In the genomic region with DNA sequence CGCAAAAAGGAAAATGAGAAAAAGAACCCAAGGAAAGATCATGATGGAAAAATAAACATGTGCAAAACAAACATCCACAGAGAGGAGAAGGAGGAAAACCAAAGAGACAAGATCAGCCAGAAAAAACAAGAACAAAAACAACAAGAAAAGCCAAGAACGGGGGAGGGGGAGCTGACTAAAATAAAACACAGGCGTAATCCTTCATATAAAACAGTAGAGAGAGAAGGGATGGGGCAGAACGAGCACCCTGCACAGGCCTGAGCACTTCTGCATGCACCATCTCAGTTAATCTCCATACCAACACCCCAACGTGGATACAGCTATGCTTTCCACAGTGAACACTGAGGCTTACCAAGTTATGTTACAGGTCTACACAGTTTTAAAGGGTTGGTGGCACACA, we compare ENCODE assay signal across 19 mouse cellular contexts. TPM values are rescaled to one million over a fixed set of nuclear protein-coding genes. Genes with fewer than 3 reads are reported as not detected.
A peak's percentile ranks its signal among the peaks of the same experiment; 100 is the strongest.
DNase-seq lines count a peak whose midpoint lies in the region; ATAC-seq and TF ChIP-seq lines count a peak whose summit lies in the region.
"Had no signal": no experiment of that assay in that cellular context is flagged by ENCODE, and none has a peak within 500 bp of the region (broad histone marks: within the 10 kb centered on the region; RNA-seq: fewer than 3 reads in every experiment).

No protein-coding gene starts in this region.

- H3K4me2 ChIP-seq in embryonic facial prominence, embryonic 12.5 days (replicated peaks): no peak overlapping the region
- no peak overlapping the region for H3K4me2 ChIP-seq in heart, embryonic 13.5 days
- H3K4me2 ChIP-seq in heart, postnatal 0 days (ENCODE audit: low read depth, low read length): no peak overlapping the region
- no peak overlapping the region for H3K4me2 ChIP-seq in liver, embryonic 11.5 days
- H3K4me2 ChIP-seq: liver, embryonic 12.5 days; midbrain, embryonic 15.5 days had no signal

- H3K36me3 ChIP-seq in embryonic facial prominence, embryonic 12.5 days: no peaks in the 10 kb centered on the region
- H3K36me3 ChIP-seq in embryonic facial prominence, embryonic 10.5 days (replicated peaks): no peaks in the 10 kb centered on the region
- no peaks in the 10 kb centered on the region for H3K36me3 ChIP-seq in heart, embryonic 13.5 days
- H3K36me3 ChIP-seq in heart, postnatal 0 days (replicated peaks; ENCODE audit: control insufficient read depth, insufficient read depth, low read length): no peaks in the 10 kb centered on the region
- H3K36me3 ChIP-seq in liver, embryonic 11.5 days (ENCODE audit: control insufficient read depth, insufficient read depth, low read length): no peaks in the 10 kb centered on the region
- H3K36me3 ChIP-seq: forebrain, embryonic 10.5 days; liver, embryonic 12.5 days; midbrain, embryonic 15.5 days had no signal

- TF ChIP-seq EP300 in heart, postnatal 0 days (IDR thresholded peaks at IDR 0.05; ENCODE audit: low read depth): no peak

- 0 out of 2 replicates have a peak overlapping the region, but pooled peaks have one; percentile 7 for H3K27ac ChIP-seq in embryonic facial prominence, embryonic 12.5 days
- H3K27ac ChIP-seq in embryonic facial prominence, embryonic 10.5 days (replicated peaks): no peak overlapping the region
- peak overlapping the region; percentile 55; the same call in 1 of the 2 replicates for H3K27ac ChIP-seq in heart, embryonic 13.5 days (replicated peaks)
- peak overlapping the region; percentile 36; the same call in 1 of the 2 replicates for H3K27ac ChIP-seq in heart, postnatal 0 days (ENCODE audit: low read depth)
- H3K27ac ChIP-seq in liver, embryonic 11.5 days (ENCODE audit: low read depth, low read length): no peak overlapping the region
- H3K27ac ChIP-seq: forebrain, embryonic 10.5 days; liver, embryonic 12.5 days; midbrain, embryonic 15.5 days had no signal

- WGBS in embryonic facial prominence, embryonic 12.5 days: 59% methylated on average over 5 of the region's 5 CpGs
- 64% methylated on average over 5 of the region's 5 CpGs for WGBS in embryonic facial prominence, embryonic 10.5 days
- 40% methylated on average over 5 of the region's 5 CpGs for WGBS in heart, embryonic 13.5 days
- WGBS in heart, postnatal 0 days: 41% methylated on average over 5 of the region's 5 CpGs
- WGBS in liver, embryonic 11.5 days: 63% methylated on average over 5 of the region's 5 CpGs

- H3K4me3 ChIP-seq in embryonic facial prominence, embryonic 12.5 days: no peak overlapping the region
- no peak overlapping the region for H3K4me3 ChIP-seq in embryonic facial prominence, embryonic 10.5 days
- no peak overlapping the region for H3K4me3 ChIP-seq in heart, embryonic 13.5 days
- no peak overlapping the region for H3K4me3 ChIP-seq in heart, postnatal 0 days (ENCODE audit: low read depth, low read length)
- no peak overlapping the region for H3K4me3 ChIP-seq in liver, embryonic 11.5 days (ENCODE audit: low read depth, low read length)
- H3K4me3 ChIP-seq: forebrain, embryonic 10.5 days; liver, embryonic 12.5 days; megakaryocyte, embryonic 14.5 days; midbrain, embryonic 15.5 days; myocyte had no signal

- no peak for TF ChIP-seq CTCF in heart, postnatal 0 days (IDR thresholded peaks at IDR 0.05; ENCODE audit: low read depth)

- no peak overlapping the region for H3K9ac ChIP-seq in embryonic facial prominence, embryonic 12.5 days
- H3K9ac ChIP-seq in heart, embryonic 13.5 days: no peak overlapping the region
- no peak overlapping the region for H3K9ac ChIP-seq in heart, postnatal 0 days (replicated peaks; ENCODE audit: low read depth, low read length)
- H3K9ac ChIP-seq in liver, embryonic 11.5 days (ENCODE audit: low read depth, low read length): no peak overlapping the region
- H3K9ac ChIP-seq: forebrain, postnatal 0 days; liver, embryonic 12.5 days; midbrain, embryonic 15.5 days had no signal

- no peak for ATAC-seq in embryonic facial prominence, embryonic 12.5 days (ENCODE audit: insufficient number of reproducible peaks, insufficient read depth, low FRiP score, low TSS enrichment)
- no peak for ATAC-seq in heart, embryonic 13.5 days (ENCODE audit: extremely low read depth, insufficient number of reproducible peaks, low FRiP score, low TSS enrichment)
- no peak; the same call in 1 of the 2 replicates for ATAC-seq in heart, postnatal 0 days (ENCODE audit: insufficient read depth, low read depth)
- no peak for ATAC-seq in liver, embryonic 11.5 days (replicated peaks; ENCODE audit: low FRiP score)
- ATAC-seq: forebrain, postnatal 0 days; liver, embryonic 12.5 days; midbrain, embryonic 15.5 days; Patski had no signal

- H3K4me1 ChIP-seq in embryonic facial prominence, embryonic 12.5 days: 0 out of 2 replicates have a peak, but pooled peaks cover 3% of the 10 kb centered on the region
- peaks cover 11% of the 10 kb centered on the region for H3K4me1 ChIP-seq in embryonic facial prominence, embryonic 10.5 days
- H3K4me1 ChIP-seq in heart, embryonic 13.5 days: peaks cover 10% of the 10 kb centered on the region; the same call in 1 of the 2 replicates
- 0 out of 2 replicates have a peak, but pooled peaks cover 3% of the 10 kb centered on the region for H3K4me1 ChIP-seq in heart, postnatal 0 days (ENCODE audit: control insufficient read depth, insufficient read depth)
- H3K4me1 ChIP-seq in liver, embryonic 11.5 days (replicated peaks; ENCODE audit: control insufficient read depth, insufficient read depth, low read length): no peaks in the 10 kb centered on the region
- H3K4me1 ChIP-seq: liver, embryonic 12.5 days; midbrain, embryonic 15.5 days had no signal

- DNase-seq in embryonic facial prominence, embryonic 10.5 days (ENCODE audit: low spot score): no peak
- no peak for DNase-seq in heart, postnatal 4 days
- DNase-seq in kidney, postnatal 14 days: peak; percentile 6
- DNase-seq in kidney, postnatal 25 days: no peak
- DNase-seq in heart, postnatal 0 days (ENCODE audit: low spot score): no peak
- DNase-seq in liver, embryonic 11.5 days (ENCODE audit: low spot score): no peak
- DNase-seq: cerebellum, adult 9-10 months; forebrain, postnatal 0 days; lung, adult 2 months; thymus, postnatal 14 days had no signal

- no peaks in the 10 kb centered on the region for H3K9me3 ChIP-seq in embryonic facial prominence, embryonic 12.5 days
- no peaks in the 10 kb centered on the region for H3K9me3 ChIP-seq in embryonic facial prominence, embryonic 10.5 days
- H3K9me3 ChIP-seq in heart, embryonic 13.5 days: no peaks in the 10 kb centered on the region
- H3K9me3 ChIP-seq in heart, postnatal 0 days (replicated peaks; ENCODE audit: control insufficient read depth, low read length): no peaks in the 10 kb centered on the region
- no peaks in the 10 kb centered on the region for H3K9me3 ChIP-seq in liver, embryonic 11.5 days (ENCODE audit: control insufficient read depth, low read length)
- H3K9me3 ChIP-seq: forebrain, embryonic 10.5 days; liver, embryonic 12.5 days; midbrain, embryonic 15.5 days had no signal

- H3K27me3 ChIP-seq in embryonic facial prominence, embryonic 12.5 days: no peaks in the 10 kb centered on the region
- H3K27me3 ChIP-seq in embryonic facial prominence, embryonic 10.5 days (replicated peaks; ENCODE audit: low read depth, poor library complexity, severe bottlenecking): no peaks in the 10 kb centered on the region
- H3K27me3 ChIP-seq in heart, embryonic 13.5 days (replicated peaks): no peaks in the 10 kb centered on the region
- no peaks in the 10 kb centered on the region for H3K27me3 ChIP-seq in heart, postnatal 0 days (ENCODE audit: control insufficient read depth, insufficient read depth, low read length)
- H3K27me3 ChIP-seq in liver, embryonic 11.5 days (replicated peaks; ENCODE audit: control insufficient read depth, insufficient read depth, low read length): no peaks in the 10 kb centered on the region
- H3K27me3 ChIP-seq: liver, embryonic 12.5 days; midbrain, embryonic 15.5 days; Patski had no signal

RNA-seq across cellular contexts. Expression of a gene that starts 40.9 kb away (rescaled TPM):
- polyA plus RNA-seq in embryonic facial prominence, embryonic 12.5 days (2016; fragmentation: Nextera tagmentation; extraction: Ambion mirVana): 73.0 and 75.3 TPM in 2 replicates
- polyA plus RNA-seq in embryonic facial prominence, embryonic 10.5 days (2016; fragmentation: Nextera tagmentation; extraction: Ambion mirVana): 38.4 and 45.4 TPM in 2 replicates
- 0.34 and 0.79 TPM in 2 replicates for polyA plus RNA-seq in heart, embryonic 13.5 days (2015; fragmentation: Nextera tagmentation; extraction: Ambion mirVana)
- under 1 TPM; 0.19 to 0.54 TPM for total RNA-seq in heart, postnatal 4 days (2021)
- 0.15 TPM in 1 of 2 replicates, not detected in the other for total RNA-seq in heart, postnatal 0 days (2014; rRNA removed; ENCODE audit: low replicate concordance)
- polyA plus RNA-seq in heart, postnatal 0 days (2015; fragmentation: Nextera tagmentation; extraction: Ambion mirVana): 0.18 and 0.38 TPM in 2 replicates
- 2.0 and 2.2 TPM in 2 replicates for polyA plus RNA-seq in liver, embryonic 11.5 days (2014; fragmentation: Nextera tagmentation; extraction: Ambion mirVana)
- polyA plus RNA-seq: large intestine, adult 2 months had no signal

Comparison
In these comparisons a context has a peak if more than half of its experiments do, and no peak if none do; other contexts are left out.
1. H3K27ac ChIP-seq: peak in embryonic facial prominence, embryonic 12.5 days (single experiment), heart, embryonic 13.5 days (single experiment) and heart, postnatal 0 days (single experiment); none in embryonic facial prominence, embryonic 10.5 days (single experiment) and liver, embryonic 11.5 days (single experiment).
2. RNA of a gene that starts 40.9 kb away (polyA plus RNA-seq): 73.0 to 75.3 TPM in embryonic facial prominence, embryonic 12.5 days and 38.4 to 45.4 TPM in embryonic facial prominence, embryonic 10.5 days; 2.0 to 2.2 TPM in liver, embryonic 11.5 days, 0.34 to 0.79 TPM in heart, embryonic 13.5 days and 0.18 to 0.38 TPM in heart, postnatal 0 days; every median in the first group is over 10 times any median in the second.